Mouse (Mus musculus) sigmoid colon, adult 10 weeks (tissue): Measurements from ENCODE around the gene Ddx28. TPM values are rescaled to one million over a fixed set of nuclear protein-coding genes. Genes with fewer than 3 reads are reported as not detected.

ENCODE experiments used
- polyA plus RNA-seq: library from polyadenylated mRNA; stranded (reverse); fragments of 350-450 nt; fragmentation: Illumina TruSeq; extraction: RNeasy Lipid Tissue Mini Kit (QIAGEN cat#74804); gene quantifications from one replicate; pipeline ENCODE4 v1.2.3, GENCODE M21; 2014; ENCODE audit warnings: low read depth, low replicate concordance

The Ddx28 gene
- 1.5 TPM for polyA plus RNA-seq

GRCm38 (mm10) chr8:106011643-106011986 is at the start of gene Ddx28:
Gene Ddx28, minus strand, starts transcription at chr8:106011882.

GRCm38 (mm10) chr8:106058731-106059612 is 47.3 kb upstream of the Ddx28 start, which contains the start of gene Nfatc3:
Gene Nfatc3, plus strand, starts transcription at chr8:106058840.

GRCm38 (mm10) chr8:106005875-106006274 is 5.8 kb downstream of the Ddx28 start, which contains the start of gene Dpep2nb:
Gene Dpep2nb, minus strand, starts transcription at chr8:106005975.

GRCm38 (mm10) chr8:105990856-105991387 is 20.8 kb downstream of the Ddx28 start, which contains the start of gene Dus2:
Gene Dus2, plus strand, starts transcription at chr8:105991337.

GRCm38 (mm10) chr8:105979325-105979724 is 32.4 kb downstream of the Ddx28 start, which contains the start of gene Dpep3:
Gene Dpep3, minus strand, starts transcription at chr8:105979429.

GRCm38 (mm10) chr8:105965905-105966341 is 45.8 kb downstream of the Ddx28 start, which contains the start of gene Slc12a4:
Gene Slc12a4, minus strand, starts transcription at chr8:105966097.

Other genes starting within 250 kb of the Ddx28 start
- gene Ranbp10, start 184.5 kb downstream of the Ddx28 start, polyA plus RNA-seq, result 6.4 TPM
- gene Tsnaxip1, start 184.2 kb downstream of the Ddx28 start, polyA plus RNA-seq, result not detected
- gene Cenpt, start 158.6 kb downstream of the Ddx28 start, polyA plus RNA-seq, result 0.76 TPM
- 8.3 TPM for gene Thap11, start 156.8 kb downstream of the Ddx28 start, polyA plus RNA-seq
- 47.5 TPM for gene Nutf2, start 151.3 kb downstream of the Ddx28 start, polyA plus RNA-seq
- 1.4 TPM for gene Edc4, start 131.0 kb downstream of the Ddx28 start, polyA plus RNA-seq
- not detected for gene Nrn1l, start 118.3 kb downstream of the Ddx28 start, polyA plus RNA-seq
- gene Pskh1, start 111.4 kb downstream of the Ddx28 start, polyA plus RNA-seq, result 2.6 TPM
- gene Ctrl, start 78.0 kb downstream of the Ddx28 start, polyA plus RNA-seq, result 1.5 TPM
- 1.7 TPM for gene Psmb10, start 73.4 kb downstream of the Ddx28 start, polyA plus RNA-seq
- not detected for gene Lcat, start 68.5 kb downstream of the Ddx28 start, polyA plus RNA-seq
- gene Slc12a4, start 45.8 kb downstream of the Ddx28 start, polyA plus RNA-seq, result 1.7 TPM
- not detected for gene Dpep3, start 32.5 kb downstream of the Ddx28 start, polyA plus RNA-seq
- gene Dus2, start 20.5 kb downstream of the Ddx28 start, polyA plus RNA-seq, result 1.1 TPM
- gene Dpep2nb, start 5.9 kb downstream of the Ddx28 start, polyA plus RNA-seq, result not detected
- 87.4 TPM for gene Nfatc3, start 47.0 kb upstream of the Ddx28 start, polyA plus RNA-seq
- 15.3 TPM for gene Esrp2, start 125.1 kb upstream of the Ddx28 start, polyA plus RNA-seq
- gene Pla2g15, start 138.5 kb upstream of the Ddx28 start, polyA plus RNA-seq, result 2.3 TPM
- gene Slc7a6, start 157.0 kb upstream of the Ddx28 start, polyA plus RNA-seq, result 9.0 TPM
- gene Slc7a6os, start 199.1 kb upstream of the Ddx28 start, polyA plus RNA-seq, result 37.0 TPM
- 2.7 TPM for gene Prmt7, start 199.1 kb upstream of the Ddx28 start, polyA plus RNA-seq